Mouse (Mus musculus) ES-E14 (cell line): Measurements from ENCODE around the gene Actb.

Experiments used
- CHD2 ChIP-seq: IDR thresholded peaks from 2 replicates; pipeline ENCODE4 v1.6.1; 2014; ENCODE audit warnings: mild to moderate bottlenecking, low read depth, low read length, inconsistent platforms
- HCFC1 ChIP-seq: IDR thresholded peaks from 2 replicates; pipeline ENCODE4 v1.6.1; 2012; ENCODE audit warnings: low read length, inconsistent platforms, borderline replicate concordance; ENCODE audit not compliant: insufficient read depth
- MAFK ChIP-seq: IDR thresholded peaks from 2 replicates; pipeline ENCODE4 v1.6.1; 2014; ENCODE audit warnings: mild to moderate bottlenecking, low read depth, low read length, inconsistent platforms; ENCODE audit not compliant: insufficient read depth
- ZC3H11A ChIP-seq: IDR thresholded peaks from 2 replicates; pipeline ENCODE4 v1.6.1; 2012; ENCODE audit warnings: low read depth, mild to moderate bottlenecking, inconsistent platforms, low read length, borderline replicate concordance
- ZNF384 ChIP-seq: IDR thresholded peaks from 2 replicates; pipeline ENCODE4 v1.6.1; 2012; ENCODE audit warnings: low read depth, low read length, inconsistent platforms

- TF ChIP-seq MAFK (no peak), HCFC1 (no peak), ZNF384 (no peak), CHD2 (no peak), ZC3H11A (peak; percentile 44; the same call in 1 of the 2 replicates)
These were observed 29.8 kb upstream of the Actb start for GRCm38 (mm10) chr5:142936336-142936719.
